Mouse (Mus musculus): ENCODE measurements around the gene Tunar.

The Tunar gene

DNA sequence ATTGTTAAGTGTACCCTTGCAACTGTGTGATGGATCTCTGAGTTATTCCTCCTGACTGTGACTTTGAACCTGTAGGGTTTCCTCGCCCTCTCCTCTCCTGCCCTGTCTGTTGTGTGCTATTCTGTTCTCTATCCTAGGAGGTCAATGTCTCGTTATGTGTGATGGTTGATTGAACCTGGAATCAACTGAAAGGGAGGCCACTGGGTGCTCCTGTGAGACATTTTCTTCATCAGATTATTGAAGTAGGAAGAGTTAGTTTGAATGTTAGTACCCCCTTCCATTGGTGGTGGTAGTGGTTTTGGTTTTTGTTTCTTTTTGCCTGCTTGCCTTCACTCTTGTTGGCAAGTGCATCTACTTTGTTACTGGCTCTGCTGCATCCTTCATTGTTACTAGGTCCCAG lies at the start of gene Tunar:
Gene Tunar, plus strand, starts transcription at position 301 of the 400 bp plus-strand sequence.
- no peak for DNase-seq (ENCODE audit: extremely low read depth, insufficient read length, low spot score)

GRCm38 (mm10) chr12:105312571-105313035 lies 21.1 kb upstream of the Tunar start:
- no peak for DNase-seq (ENCODE audit: extremely low read depth, insufficient read length, low spot score)

DNA sequence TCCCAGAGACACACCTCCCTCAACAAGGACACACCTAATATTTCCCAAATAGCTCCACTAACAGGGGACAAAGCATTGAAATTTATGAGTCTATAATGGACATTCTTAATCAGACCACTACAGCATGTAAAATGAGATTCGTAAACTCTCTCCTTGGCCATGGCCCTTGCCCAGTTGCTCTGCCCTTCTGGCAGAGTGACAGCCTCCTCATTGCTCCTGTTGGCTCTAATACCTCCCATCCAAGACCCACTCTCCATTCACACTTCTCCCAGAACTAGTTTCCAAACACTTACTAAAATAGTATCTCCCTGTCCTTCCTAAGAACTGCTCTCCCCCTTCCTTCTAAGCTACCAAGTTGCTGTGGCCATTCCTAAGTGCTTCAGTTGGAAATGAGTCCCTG lies 19.3 kb upstream of the Tunar start:
- no peak for DNase-seq (ENCODE audit: extremely low read depth, insufficient read length, low spot score)

- DNase-seq (ENCODE audit: extremely low read depth, insufficient read length, low spot score): no peak
Measured at GRCm38 (mm10) chr12:105322160-105322559, 11.5 kb upstream of the Tunar start.

DNA sequence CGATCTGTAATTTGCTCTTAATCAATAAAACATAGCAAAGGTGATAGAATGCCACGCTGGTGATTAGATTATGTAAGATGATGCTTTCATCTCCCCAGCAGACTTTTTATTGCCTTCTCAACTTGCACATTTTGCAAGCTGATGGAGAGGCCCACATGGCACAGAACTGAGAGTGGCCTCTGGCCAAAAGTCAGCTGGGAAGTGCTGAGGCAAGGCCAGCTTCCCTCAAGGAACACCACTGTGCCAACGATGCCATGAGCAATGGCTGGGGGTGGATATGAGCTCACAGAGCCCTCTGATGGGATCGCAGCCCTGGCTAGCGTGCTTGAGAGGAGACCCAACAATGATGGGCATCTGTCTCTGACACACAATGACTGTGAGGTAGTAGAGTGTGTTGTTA lies 6.6 kb upstream of the Tunar start:
- DNase-seq (ENCODE audit: extremely low read depth, insufficient read length, low spot score): no peak

DNA sequence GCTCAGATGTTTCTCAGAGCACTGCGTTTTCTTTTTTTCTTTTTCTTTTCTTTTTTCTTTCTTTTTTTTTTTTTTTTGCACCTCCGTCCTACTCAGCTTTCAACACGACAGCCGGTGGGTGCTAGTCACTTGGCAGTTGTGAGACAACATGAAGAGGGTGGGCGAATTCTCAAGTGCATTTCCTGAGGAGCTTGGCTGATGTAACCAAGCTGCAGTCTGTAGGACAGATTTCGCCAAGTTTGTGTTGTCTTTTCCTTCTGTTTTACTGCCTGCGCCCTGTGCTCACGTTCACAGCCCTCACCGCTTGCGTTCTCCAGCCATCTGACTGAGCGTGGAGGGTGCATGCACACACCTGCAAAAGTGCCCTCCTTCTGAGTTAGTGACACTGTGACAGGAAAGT lies 5.3 kb upstream of the Tunar start:
- no peak for DNase-seq (ENCODE audit: extremely low read depth, insufficient read length, low spot score)

DNA sequence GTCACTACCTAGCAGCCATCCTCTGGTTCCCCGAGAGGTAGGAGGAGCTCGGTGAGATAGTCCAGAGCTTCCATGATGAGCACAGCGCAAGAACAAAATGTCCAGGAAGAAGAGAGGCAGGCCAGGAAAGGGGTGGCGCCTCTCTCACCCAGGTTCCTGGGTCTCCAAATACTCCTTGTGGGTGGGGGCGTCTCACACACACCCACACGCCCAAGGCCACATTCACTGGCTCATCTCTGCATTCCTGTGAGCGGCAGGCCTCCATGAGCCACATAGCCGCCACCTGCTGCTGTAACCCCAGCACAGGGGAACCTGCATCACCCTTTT lies 2.4 kb downstream of the Tunar start:
- DNase-seq (ENCODE audit: extremely low read depth, insufficient read length, low spot score): no peak

DNA sequence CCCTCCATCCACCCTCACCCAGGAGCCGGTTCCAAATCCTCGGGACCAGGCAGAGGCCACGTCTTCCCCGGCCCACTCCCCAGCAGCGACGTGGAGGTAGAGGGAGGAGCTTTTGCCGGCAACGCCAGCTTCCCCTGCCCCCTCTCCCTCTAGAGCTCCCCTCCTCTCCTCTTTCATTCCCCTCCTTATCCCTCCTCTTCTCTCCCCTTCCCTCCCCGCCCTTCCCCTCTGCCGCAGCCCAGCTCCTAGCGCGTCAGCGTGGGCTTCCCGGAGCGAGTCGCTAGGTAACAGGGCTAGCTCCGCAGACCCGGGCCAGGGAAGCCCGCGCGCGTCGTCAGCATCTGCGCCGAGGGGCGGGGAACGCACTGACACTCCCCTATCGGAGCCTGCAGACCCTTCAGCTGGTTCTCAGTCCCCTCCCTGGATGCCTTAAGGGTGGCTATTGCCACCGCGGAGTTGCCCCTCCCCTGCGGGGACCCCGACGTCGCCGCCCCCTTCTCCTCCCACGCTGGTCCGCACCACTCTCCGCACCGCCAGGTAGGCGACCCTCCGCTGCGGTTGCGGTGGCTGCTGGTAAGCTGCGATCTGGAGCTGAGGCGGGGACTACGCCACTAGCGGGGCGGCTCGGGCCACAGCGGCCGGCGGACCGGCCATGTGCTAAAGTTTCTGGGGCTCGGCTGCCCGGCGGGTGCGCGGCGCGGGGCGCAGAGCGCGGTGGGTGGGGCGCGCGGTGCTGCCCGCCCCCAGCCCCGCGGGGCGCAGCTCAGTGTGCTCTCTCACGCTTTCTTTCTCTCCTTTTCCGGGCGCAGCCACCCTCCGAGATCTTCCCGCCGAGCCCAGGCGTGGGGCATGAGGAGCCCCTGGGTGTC lies 3.0 kb downstream of the Tunar start:
- no peak for DNase-seq (ENCODE audit: extremely low read depth, insufficient read length, low spot score)

- DNase-seq (ENCODE audit: extremely low read depth, insufficient read length, low spot score): no peak
Measured at GRCm38 (mm10) chr12:105337290-105338005, 3.8 kb downstream of the Tunar start.

- no peak for DNase-seq (ENCODE audit: extremely low read depth, insufficient read length, low spot score)
Measured at GRCm38 (mm10) chr12:105338256-105338977, 4.7 kb downstream of the Tunar start.

DNA sequence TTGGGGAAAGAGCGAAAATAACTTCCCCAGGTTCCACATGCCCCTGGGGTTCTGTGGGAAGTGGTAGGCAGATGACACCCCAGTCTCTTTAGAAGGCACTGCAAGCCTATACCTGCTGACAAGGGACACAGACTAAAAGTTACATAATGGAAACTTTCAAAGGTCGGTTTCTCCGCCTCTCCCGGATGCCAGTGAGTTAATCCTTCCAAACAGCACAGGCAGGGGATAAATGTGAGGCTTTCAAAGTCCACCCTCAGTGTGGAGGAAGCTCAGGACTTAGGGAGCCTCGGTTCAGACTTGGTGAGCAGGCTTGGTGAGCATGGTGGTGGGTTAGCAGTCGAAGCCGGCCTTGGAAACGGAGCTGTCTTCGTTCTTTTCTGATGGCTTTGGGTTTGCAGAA lies 7.9 kb downstream of the Tunar start:
- no peak for DNase-seq (ENCODE audit: extremely low read depth, insufficient read length, low spot score)

- no peak for DNase-seq (ENCODE audit: extremely low read depth, insufficient read length, low spot score)
Measured at GRCm38 (mm10) chr12:105344460-105344859, 10.8 kb downstream of the Tunar start.

DNA sequence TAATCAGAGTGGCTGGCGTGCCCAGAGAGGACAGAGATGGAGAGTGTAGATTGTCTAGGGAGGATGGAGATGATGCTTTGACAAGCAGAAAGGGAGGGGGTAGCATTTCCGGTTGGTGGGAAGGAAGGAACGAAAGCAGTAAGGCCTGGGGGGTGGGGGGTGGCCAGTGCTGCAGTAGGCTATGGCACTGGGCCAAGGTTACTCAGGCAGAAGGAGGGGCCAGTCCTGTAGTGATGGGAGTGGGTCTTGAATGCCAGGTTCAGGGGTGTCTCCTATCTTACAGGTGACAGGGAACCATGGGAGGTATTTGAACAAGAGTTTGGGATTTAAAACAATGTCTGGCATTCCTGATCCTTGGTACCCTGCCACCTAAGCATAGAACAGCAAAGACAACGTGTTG lies 13.2 kb downstream of the Tunar start:
- DNase-seq (ENCODE audit: extremely low read depth, insufficient read length, low spot score): no peak

GRCm38 (mm10) chr12:105347261-105347660 lies 13.6 kb downstream of the Tunar start:
- no peak for DNase-seq (ENCODE audit: extremely low read depth, insufficient read length, low spot score)

DNA sequence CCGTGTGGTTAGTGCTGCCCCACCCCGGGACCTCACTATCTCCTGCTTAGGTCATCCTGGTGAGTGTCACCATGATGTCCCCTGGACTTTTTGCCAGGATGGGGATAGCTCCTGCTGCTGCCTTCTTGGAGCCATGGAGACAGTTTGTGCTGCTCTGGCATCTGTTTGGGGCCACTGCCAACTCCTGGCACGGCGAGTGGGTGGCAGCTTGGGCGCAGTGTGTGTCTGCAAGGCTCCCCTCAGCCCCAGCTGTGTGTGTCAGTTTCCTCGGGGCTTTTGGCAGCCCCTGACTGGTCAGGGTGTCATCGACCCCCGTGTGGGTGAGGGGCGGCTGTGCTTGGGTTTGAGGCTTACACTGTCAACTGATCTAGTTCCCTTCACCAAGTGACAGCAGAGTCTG lies 20.6 kb downstream of the Tunar start:
- no peak for DNase-seq (ENCODE audit: extremely low read depth, insufficient read length, low spot score)

DNA sequence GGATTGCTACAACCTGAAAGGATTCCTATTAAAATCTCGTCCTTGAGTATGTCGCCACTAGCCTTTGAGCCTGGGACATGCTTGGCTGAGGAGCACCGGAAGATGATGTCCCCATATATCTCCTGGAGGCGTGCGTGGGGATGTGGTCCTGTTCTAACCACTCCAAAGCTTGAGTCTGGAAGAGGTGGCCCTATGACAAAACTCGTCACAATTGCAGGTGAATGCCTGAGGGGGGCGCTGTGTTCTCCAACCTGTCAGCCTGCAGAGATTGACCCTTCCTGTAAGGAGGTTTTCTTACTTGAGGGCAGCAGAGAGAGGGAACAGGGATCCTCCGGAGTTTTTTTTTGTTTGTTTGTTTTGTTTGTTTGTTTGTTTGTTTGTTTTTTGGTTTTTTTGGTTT lies 21.1 kb downstream of the Tunar start:
- no peak for DNase-seq (ENCODE audit: extremely low read depth, insufficient read length, low spot score)

- no peak for DNase-seq (ENCODE audit: extremely low read depth, insufficient read length, low spot score)
Measured at GRCm38 (mm10) chr12:105356781-105357180, 23.1 kb downstream of the Tunar start.

GRCm38 (mm10) chr12:105363648-105364047 lies 30.0 kb downstream of the Tunar start:
- no peak for DNase-seq (ENCODE audit: extremely low read depth, insufficient read length, low spot score)

- DNase-seq (ENCODE audit: extremely low read depth, insufficient read length, low spot score): no peak
Measured at GRCm38 (mm10) chr12:105374564-105374963, 40.9 kb downstream of the Tunar start.

DNA sequence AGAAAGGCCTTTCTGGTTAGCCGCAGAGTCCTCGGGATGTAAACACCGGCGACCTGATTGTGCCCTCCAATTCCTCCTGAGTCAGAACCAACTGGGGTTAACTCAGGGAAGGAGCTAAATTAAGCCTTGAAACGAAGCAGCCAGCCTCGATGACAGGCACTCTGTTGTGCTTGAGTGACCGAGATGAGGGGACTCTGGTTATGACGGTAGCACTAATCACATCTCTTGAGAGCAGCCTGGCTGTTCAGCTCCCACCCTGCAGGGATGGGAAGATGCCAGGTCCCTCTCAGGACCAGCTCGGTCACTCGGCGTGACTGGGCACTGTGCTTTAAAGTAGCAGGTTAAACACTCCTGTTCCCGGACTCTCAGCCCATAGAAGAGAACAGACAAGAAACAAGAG lies 43.3 kb downstream of the Tunar start:
- DNase-seq (ENCODE audit: extremely low read depth, insufficient read length, low spot score): no peak

GRCm38 (mm10) chr12:105382733-105383132 lies 49.1 kb downstream of the Tunar start:
- DNase-seq (ENCODE audit: extremely low read depth, insufficient read length, low spot score): no peak
